Mouse (Mus musculus) small intestine, adult 2 months (tissue): ENCODE measurements around the gene Mgea5. TPM values are rescaled to one million over a fixed set of nuclear protein-coding genes. Genes with fewer than 3 reads are reported as not detected.

Experiments used
- H3K27ac ChIP-seq: fragments of 200-500 bp; 2 replicates; pipeline ENCODE4 v1.5.1; 2012; ENCODE audit warnings: low read depth, low read length, control low read depth, inconsistent platforms; ENCODE audit not compliant: insufficient read depth
- H3K27me3 ChIP-seq: fragments of 200-500 bp; 2 replicates; pipeline ENCODE4 v1.6.1; 2012; ENCODE audit warnings: mild to moderate bottlenecking, moderate library complexity, low read length, inconsistent platforms; ENCODE audit not compliant: control insufficient read depth, insufficient read depth
- H3K36me3 ChIP-seq: fragments of 200-500 bp; 2 replicates; pipeline ENCODE4 v1.6.1; 2012; ENCODE audit warnings: mild to moderate bottlenecking, low read length, control low read depth, inconsistent platforms; ENCODE audit not compliant: control insufficient read depth, insufficient read depth
- H3K4me1 ChIP-seq: fragments of 200-500 bp; 2 replicates; pipeline ENCODE4 v1.6.1; 2012; ENCODE audit warnings: low read length, inconsistent platforms, mixed read lengths; ENCODE audit not compliant: control insufficient read depth, insufficient read depth, insufficient read length
- H3K4me3 ChIP-seq: fragments of 200-500 bp; 2 replicates; pipeline ENCODE4 v1.5.1; 2012; ENCODE audit warnings: low read depth, mild to moderate bottlenecking, control low read depth, inconsistent platforms, low read length, moderate library complexity
- CTCF ChIP-seq: fragments of 200-500 bp; IDR thresholded peaks from 2 replicates; pipeline ENCODE4 v1.5.1; 2012; ENCODE audit warnings: low read depth, mild to moderate bottlenecking, control low read depth, inconsistent platforms, low read length, moderate library complexity, mixed read lengths; ENCODE audit not compliant: insufficient replicate concordance, insufficient read length; ENCODE audit errors: extremely low read depth
- POLR2A ChIP-seq: fragments of 200-500 bp; IDR thresholded peaks from 2 replicates; pipeline ENCODE4 v1.6.1; 2012; ENCODE audit warnings: low read depth, mild to moderate bottlenecking, control low read depth, inconsistent platforms, low read length, moderate library complexity
- WGBS: fragments of 180-500 bp; shearing (Covaris S2); methylation state at CpG from one replicate; pipeline ENCODE4 v1.1.7; 2018; 5-methylcytosine and 5-hydroxymethylcytosine counted together
- polyA plus RNA-seq: library from polyadenylated mRNA; depleted of rRNA; stranded (reverse); fragments of >200 nt; gene quantifications from 2 replicates; pipeline ENCODE4 v1.2.3, GENCODE M21; 2012; rRNA removed

Gene Mgea5
- polyA plus RNA-seq, 1 experiment: 8.3 TPM

- TF ChIP-seq POLR2A (no peak), CTCF (no peak)
- Histone ChIP-seq H3K27ac (no peak overlapping the region), H3K27me3 (peaks cover 8% of the 10 kb centered on the region; the same call in 1 of the 2 replicates), H3K4me3 (no peak overlapping the region), H3K4me1 (no peaks in the 10 kb centered on the region), H3K36me3 (no peaks in the 10 kb centered on the region)
- WGBS: 72% methylated on average over 8 of the region's 8 CpGs
Observed at GRCm38 (mm10) chr19:45730042-45730441, 53.6 kb downstream of the Mgea5 start.

GRCm38 (mm10) chr19:45727231-45727630, 56.4 kb downstream of the Mgea5 start:
- H3K27me3 ChIP-seq: no peaks in the 10 kb centered on the region
- 69% methylated on average over 10 of the region's 10 CpGs for WGBS
- TF ChIP-seq POLR2A (no peak), CTCF (no peak)
- no peaks in the 10 kb centered on the region for H3K4me1 ChIP-seq
- H3K4me3 ChIP-seq: no peak overlapping the region
- no peaks in the 10 kb centered on the region for H3K36me3 ChIP-seq
- H3K27ac ChIP-seq: no peak overlapping the region

- no peaks in the 10 kb centered on the region for H3K36me3 ChIP-seq
- H3K4me3 ChIP-seq: no peak overlapping the region
- H3K27me3 ChIP-seq: no peaks in the 10 kb centered on the region
- H3K27ac ChIP-seq: no peak overlapping the region
- TF ChIP-seq POLR2A (no peak), CTCF (no peak)
- no peaks in the 10 kb centered on the region for H3K4me1 ChIP-seq
- 55% methylated on average over 14 of the region's 14 CpGs for WGBS
Observed at GRCm38 (mm10) chr19:45725677-45726277, 57.9 kb downstream of the Mgea5 start.

- H3K27me3 ChIP-seq: peaks cover 6% of the 10 kb centered on the region
- 76% methylated on average over 5 of the region's 5 CpGs for WGBS
- no peak overlapping the region for H3K27ac ChIP-seq
- H3K36me3 ChIP-seq: no peaks in the 10 kb centered on the region
- no peaks in the 10 kb centered on the region for H3K4me1 ChIP-seq
- H3K4me3 ChIP-seq: no peak overlapping the region
- TF ChIP-seq POLR2A (no peak), CTCF (no peak)
Observed at GRCm38 (mm10) chr19:45722188-45722587, 61.4 kb downstream of the Mgea5 start.

GRCm38 (mm10) chr19:45718286-45718685, 65.4 kb downstream of the Mgea5 start:
- WGBS: 43% methylated on average over 3 of the region's 3 CpGs

GRCm38 (mm10) chr19:45717493-45718220, 66.0 kb downstream of the Mgea5 start:
- 13% methylated on average over 16 of the region's 16 CpGs for WGBS

More at GRCm38 (mm10) chr19:45718286-45718685, 65.4 kb downstream of the Mgea5 start:
- H3K4me1 ChIP-seq: no peaks in the 10 kb centered on the region
- no peak overlapping the region for H3K27ac ChIP-seq
- H3K27me3 ChIP-seq: peaks cover 10% of the 10 kb centered on the region
- H3K4me3 ChIP-seq: no peak overlapping the region
- TF ChIP-seq POLR2A (no peak), CTCF (no peak)
- H3K36me3 ChIP-seq: no peaks in the 10 kb centered on the region

GRCm38 (mm10) chr19:45708704-45709103, 74.9 kb downstream of the Mgea5 start:
- Histone ChIP-seq H3K27ac (no peak overlapping the region), H3K4me1 (no peaks in the 10 kb centered on the region), H3K27me3 (peaks cover 4% of the 10 kb centered on the region; the same call in 1 of the 2 replicates), H3K36me3 (no peaks in the 10 kb centered on the region), H3K4me3 (no peak overlapping the region)
- WGBS: 31% methylated on average over 3 of the region's 3 CpGs
- TF ChIP-seq CTCF: no peak
- TF ChIP-seq POLR2A: no peak

More at GRCm38 (mm10) chr19:45717493-45718220, 66.0 kb downstream of the Mgea5 start:
- H3K27me3 ChIP-seq: peaks cover 12% of the 10 kb centered on the region
- no peak overlapping the region for H3K4me3 ChIP-seq
- H3K27ac ChIP-seq: no peak overlapping the region
- H3K4me1 ChIP-seq: no peaks in the 10 kb centered on the region
- H3K36me3 ChIP-seq: no peaks in the 10 kb centered on the region
- TF ChIP-seq CTCF (no peak), POLR2A (no peak)

Other genes starting within 250 kb of the Mgea5 start
- 4.2 and 7.2 TPM in 2 replicates for gene Poll, start 223.3 kb downstream of the Mgea5 start, polyA plus RNA-seq
- 2.2 and 3.0 TPM in 2 replicates for gene Gm17018, start 223.2 kb downstream of the Mgea5 start, polyA plus RNA-seq
- 23.9 and 44.8 TPM in 2 replicates for gene Fbxw4, start 123.5 kb downstream of the Mgea5 start, polyA plus RNA-seq
- not detected in 2 replicates for gene Fgf8, start 40.9 kb downstream of the Mgea5 start, polyA plus RNA-seq
- 12.9 and 24.5 TPM in 2 replicates for gene Npm3, start 34.2 kb downstream of the Mgea5 start, polyA plus RNA-seq
- 5.9 and 6.5 TPM in 2 replicates for gene Kcnip2, start 32.2 kb upstream of the Mgea5 start, polyA plus RNA-seq
- 3.6 and 7.5 TPM in 2 replicates for gene Armh3, start 214.7 kb upstream of the Mgea5 start, polyA plus RNA-seq
- gene Hps6, start 219.7 kb upstream of the Mgea5 start, polyA plus RNA-seq: 3.4 and 5.6 TPM in 2 replicates